Mouse (Mus musculus) spleen, postnatal 10 days (tissue): Measurements from ENCODE around the gene Tnfaip2.

Source experiments
- DNase-seq, 2 experiments: peaks; one replicate each; pipeline ENCODE4 v3.0.0; 2021 to 2022; ENCODE audit warnings: low spot score in 2 of 2

The Tnfaip2 gene

GRCm38 (mm10) chr12:111471721-111472120, 29.5 kb downstream of the Tnfaip2 start:
- no peak for DNase-seq

- no peak for DNase-seq
These were observed 30.6 kb downstream of the Tnfaip2 start for GRCm38 (mm10) chr12:111472886-111473285.

DNA sequence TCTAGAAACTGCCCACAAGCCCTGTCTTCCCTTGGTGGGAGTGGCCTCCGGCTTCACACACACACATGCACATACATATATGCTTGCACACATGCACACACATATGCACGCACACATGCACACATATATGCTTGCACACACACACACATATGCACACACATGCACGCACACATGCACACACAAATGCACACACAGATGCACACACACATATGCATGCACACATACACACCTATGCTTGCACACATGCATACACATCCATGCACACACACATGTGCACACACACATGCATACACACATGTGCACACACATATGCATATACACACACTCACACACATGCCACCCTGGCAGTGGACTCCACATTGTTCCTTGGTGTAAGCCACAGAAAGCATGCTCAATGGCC, 32.1 kb downstream of the Tnfaip2 start:
- no peak for DNase-seq

DNA sequence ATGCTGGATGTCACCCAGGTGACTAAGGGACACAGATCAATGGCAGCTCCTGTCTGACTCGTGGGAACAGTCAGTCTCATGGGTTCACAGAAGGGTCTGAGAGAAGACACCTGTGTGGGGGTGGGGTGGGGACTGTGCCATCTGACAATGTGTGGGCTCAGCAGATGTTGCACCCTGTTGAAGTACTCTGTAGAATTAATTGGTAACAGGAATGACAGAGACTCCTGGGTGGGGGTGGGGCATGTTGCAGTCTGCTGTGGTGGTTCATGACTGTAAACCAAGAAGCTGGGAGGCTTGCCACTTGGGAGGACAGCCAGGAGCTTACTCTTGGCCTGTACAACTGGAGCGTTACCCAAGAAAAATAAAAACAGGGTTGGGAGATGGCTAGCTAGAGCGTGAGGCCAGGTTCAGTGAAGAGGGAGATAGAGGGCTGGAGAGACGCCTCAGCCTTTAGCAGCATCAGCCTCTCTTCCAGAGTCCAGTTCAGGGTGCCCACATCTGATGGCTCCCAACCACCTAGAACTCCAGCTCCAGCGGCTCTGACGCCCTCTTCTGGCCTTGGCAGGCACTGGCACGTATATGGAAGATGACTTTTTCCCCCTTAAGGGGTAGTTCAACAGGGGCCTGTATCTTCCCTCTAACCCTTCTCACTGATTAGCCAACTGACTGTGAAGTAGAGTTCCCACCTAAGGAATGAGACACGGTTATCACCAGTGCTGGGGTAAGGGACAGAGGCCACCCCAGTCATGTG, 32.8 kb downstream of the Tnfaip2 start:
- DNase-seq: no peak

DNA sequence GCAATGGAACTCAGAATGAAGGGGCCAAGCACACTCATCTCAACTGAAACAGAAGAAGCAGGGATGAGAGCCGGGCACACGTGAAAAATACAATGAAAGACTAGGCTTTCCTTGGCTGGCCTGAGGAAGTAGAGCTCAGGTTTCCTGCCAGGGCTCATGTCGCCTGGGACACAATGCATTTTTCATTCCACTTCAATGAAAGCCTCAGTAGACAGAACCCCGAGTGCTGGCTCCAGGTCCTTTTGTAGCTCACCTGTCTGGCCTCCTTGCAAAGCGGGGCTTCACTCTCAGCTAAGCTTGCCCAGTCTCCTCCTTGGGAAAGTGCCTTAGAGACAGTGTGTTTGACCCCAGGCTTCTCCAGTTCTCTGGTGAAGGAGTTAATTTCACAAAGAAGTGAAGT, 36.7 kb downstream of the Tnfaip2 start:
- DNase-seq: no peak

DNA sequence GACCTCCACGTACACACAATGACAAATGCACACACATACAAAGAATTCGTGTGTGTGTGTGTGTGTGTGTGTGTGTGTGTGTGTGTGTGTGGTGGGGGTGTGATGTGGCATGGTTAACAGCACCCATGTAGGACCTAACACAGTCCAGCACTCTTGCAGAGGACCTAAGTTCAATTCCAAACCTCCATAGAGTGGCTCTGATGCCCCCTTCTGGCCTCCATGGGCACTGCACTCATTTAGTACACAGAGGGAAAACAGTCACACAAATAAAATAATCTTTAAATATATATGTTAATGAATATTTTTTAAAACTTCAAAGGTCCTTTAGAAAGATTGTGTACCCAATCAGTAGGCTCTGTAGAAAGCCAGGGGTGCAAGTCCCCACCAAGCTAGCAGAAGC, 37.6 kb downstream of the Tnfaip2 start:
- peak; percentile 45 to 76 for DNase-seq

DNA sequence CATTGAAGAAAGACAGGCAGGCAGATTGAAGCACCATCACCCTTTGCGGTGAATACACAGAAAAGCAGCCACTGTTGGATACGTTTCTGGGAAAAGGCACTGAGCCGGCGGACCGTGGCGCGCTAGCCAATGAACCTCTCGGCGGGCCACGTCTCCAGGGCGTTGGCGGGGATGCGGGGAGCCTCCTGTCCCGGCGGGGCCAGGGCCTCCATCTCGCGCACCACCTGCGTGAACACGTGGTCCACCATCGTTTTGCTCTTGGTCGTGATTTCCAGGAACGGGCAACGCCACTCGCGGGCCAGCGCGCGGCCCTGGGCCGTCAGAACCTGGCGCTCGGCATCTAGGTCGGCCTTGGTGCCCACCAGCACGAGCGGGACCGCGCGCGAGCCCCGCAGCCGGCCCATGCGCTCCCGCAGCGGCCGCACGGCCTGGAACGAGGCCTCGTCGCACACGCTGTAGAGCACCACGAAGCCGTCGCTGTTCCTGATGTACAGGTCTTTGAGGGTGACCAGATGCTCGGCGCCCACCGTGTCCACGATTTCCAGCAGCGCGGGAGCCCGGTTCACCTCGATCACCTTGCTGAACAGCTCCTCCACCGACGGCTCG, 42.9 kb downstream of the Tnfaip2 start:
- DNase-seq: no peak

- no peak for DNase-seq
These were observed 43.5 kb downstream of the Tnfaip2 start, which contains the start of gene Gm266 for GRCm38 (mm10) chr12:111485652-111486306. TSS of gene Gm266 (minus strand) at chr12:111485823.

GRCm38 (mm10) chr12:111486455-111486854, 44.2 kb downstream of the Tnfaip2 start:
- DNase-seq: no peak

- no peak for DNase-seq
These were observed 47.1 kb downstream of the Tnfaip2 start for GRCm38 (mm10) chr12:111489261-111489865.

GRCm38 (mm10) chr12:111494931-111495330, 52.7 kb downstream of the Tnfaip2 start:
- DNase-seq: no peak

DNA sequence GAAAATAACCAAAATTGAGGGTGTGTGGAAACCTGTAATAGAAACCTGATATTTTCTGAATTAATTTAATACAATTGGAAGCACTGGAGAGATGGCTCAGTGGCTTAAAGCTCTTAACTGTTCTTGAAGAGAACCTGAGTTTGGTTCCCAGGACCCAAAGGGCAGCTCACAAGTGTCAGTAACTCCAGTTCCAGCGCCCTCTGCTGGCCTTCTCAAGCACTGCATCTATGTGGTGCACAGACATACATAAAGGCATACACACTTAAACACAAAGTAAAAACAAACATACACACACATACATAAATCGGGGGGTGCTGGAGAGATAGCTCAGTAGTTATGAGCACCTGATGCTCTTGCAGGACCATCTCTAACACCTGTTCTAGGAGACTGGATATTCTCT, 54.8 kb downstream of the Tnfaip2 start:
- DNase-seq: peak in 1 of 2 experiments; percentile 59

DNA sequence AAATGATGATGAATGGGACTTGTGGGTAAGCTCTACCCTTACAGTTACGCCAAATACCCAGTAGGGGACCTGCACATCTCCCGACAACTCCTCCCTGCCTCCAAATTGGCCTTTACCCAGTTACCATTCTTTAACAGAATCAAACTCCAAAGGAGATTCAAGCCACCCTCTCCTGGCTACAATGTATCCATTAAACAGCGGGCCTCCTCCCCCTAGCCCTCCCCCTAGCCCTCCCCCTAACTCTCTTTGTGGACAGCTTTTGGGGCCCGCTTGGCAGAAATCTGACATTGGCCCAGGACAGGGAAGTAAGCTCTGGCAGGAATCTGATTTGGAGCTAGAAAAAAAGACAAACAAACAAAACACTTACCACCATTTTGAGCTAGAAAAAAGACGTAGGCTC, 57.3 kb downstream of the Tnfaip2 start:
- no peak for DNase-seq

DNA sequence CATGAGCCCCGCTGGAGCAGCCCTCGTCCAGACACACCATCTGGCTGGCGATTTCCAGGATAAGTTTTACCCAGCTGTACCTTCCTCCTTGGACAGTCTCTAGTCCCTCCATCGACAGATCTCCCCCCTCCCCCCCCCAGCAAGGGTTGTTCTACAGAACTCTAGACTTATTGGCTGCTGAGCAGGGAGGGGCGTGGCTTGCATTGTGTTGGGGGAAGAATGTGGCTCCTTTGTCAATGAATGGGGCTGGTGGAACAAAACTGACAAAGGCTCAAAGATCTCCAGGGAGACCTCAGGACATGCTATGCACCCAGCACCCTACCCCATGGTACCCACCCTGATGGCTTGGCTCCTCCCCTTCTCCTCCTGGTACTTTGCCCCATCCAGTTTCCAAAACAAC, 58.5 kb downstream of the Tnfaip2 start:
- no peak for DNase-seq

GRCm38 (mm10) chr12:111503063-111503567, 60.8 kb downstream of the Tnfaip2 start:
- no peak for DNase-seq

GRCm38 (mm10) chr12:111503571-111503970, 61.3 kb downstream of the Tnfaip2 start:
- no peak for DNase-seq
